Comparison of ENCODE assay signal across 8 mouse cellular contexts in the genomic region with DNA sequence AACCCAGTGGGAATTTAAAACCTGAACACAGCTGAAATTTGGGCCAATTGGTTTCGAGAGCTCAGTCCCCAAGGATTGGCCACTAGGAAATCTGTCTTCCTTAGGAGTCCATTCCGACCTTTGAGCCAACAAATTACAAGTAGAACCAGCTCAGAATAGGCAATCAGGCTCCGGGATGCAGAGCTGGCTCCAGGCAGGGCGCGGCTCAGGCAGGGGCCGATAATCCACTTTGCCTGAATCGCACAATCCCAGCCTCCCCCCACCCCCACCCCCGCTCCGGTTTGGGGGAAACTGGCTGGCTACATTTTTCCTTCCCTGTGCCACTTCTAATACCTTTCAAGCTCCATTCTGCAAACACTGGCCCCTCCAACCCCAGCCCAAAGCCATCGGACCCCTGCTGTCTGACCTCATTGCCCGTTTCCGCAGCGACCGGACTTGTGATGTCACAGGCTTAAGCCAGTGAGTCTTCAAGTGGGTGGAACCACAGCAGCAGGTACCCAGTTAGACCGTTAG.
DNase-seq lines count a peak whose midpoint lies in the region; ATAC-seq and TF ChIP-seq lines count a peak whose summit lies in the region.

No protein-coding gene starts in this region.

- ATAC-seq in lung, postnatal 0 days: no peak
- peak; percentile 33; the same call in 1 of the 2 replicates for ATAC-seq in forebrain, embryonic 13.5 days
- ATAC-seq in liver, embryonic 12.5 days: no peak
- ATAC-seq in stomach, postnatal 0 days (ENCODE audit: low FRiP score, low TSS enrichment): no peak

- 8% methylated on average over 15 of the region's 15 CpGs for WGBS in lung, postnatal 0 days
- 17% methylated on average over 15 of the region's 15 CpGs for WGBS in lung, adult 2 months
- 3% methylated on average over 15 of the region's 15 CpGs for WGBS in forebrain, embryonic 13.5 days
- WGBS in liver, embryonic 12.5 days (ENCODE audit: insufficient replicate concordance): 5% methylated on average over 15 of the region's 15 CpGs
- WGBS in stomach, postnatal 0 days: 11% methylated on average over 15 of the region's 15 CpGs

- TF ChIP-seq POLR2A in lung, adult 2 months (IDR thresholded peaks at IDR 0.05; ENCODE audit: borderline replicate concordance, extremely low read depth, low read depth, low read length): no peak

- H3K9ac ChIP-seq in lung, postnatal 0 days (replicated peaks; ENCODE audit: low read depth): no peak overlapping the region
- H3K9ac ChIP-seq in forebrain, embryonic 13.5 days: peak overlapping the region; percentile 6; the same call in 1 of the 2 replicates
- no peak overlapping the region for H3K9ac ChIP-seq in liver, embryonic 12.5 days
- no peak overlapping the region for H3K9ac ChIP-seq in stomach, postnatal 0 days (ENCODE audit: low read length)

- no peak for TF ChIP-seq CTCF in lung, postnatal 0 days (IDR thresholded peaks at IDR 0.05)
- no peak for TF ChIP-seq CTCF in lung, adult 2 months (IDR thresholded peaks at IDR 0.05; ENCODE audit: insufficient read depth, low read length)
- no peak for TF ChIP-seq CTCF in stomach, postnatal 0 days (IDR thresholded peaks at IDR 0.05; ENCODE audit: low read depth)

- TF ChIP-seq EP300 in lung, postnatal 0 days (IDR thresholded peaks at IDR 0.05): no peak
- no peak for TF ChIP-seq EP300 in stomach, postnatal 0 days (optimal IDR thresholded peaks at IDR 0.05)

- no peaks in the 10 kb centered on the region for H3K36me3 ChIP-seq in lung, postnatal 0 days (ENCODE audit: insufficient read depth, low read length)
- H3K36me3 ChIP-seq in forebrain, embryonic 13.5 days (ENCODE audit: poor library complexity, severe bottlenecking): no peaks in the 10 kb centered on the region
- H3K36me3 ChIP-seq in liver, embryonic 12.5 days: no peaks in the 10 kb centered on the region
- no peaks in the 10 kb centered on the region for H3K36me3 ChIP-seq in stomach, postnatal 0 days (ENCODE audit: control insufficient read depth, insufficient read depth, low read length)

- H3K9me3 ChIP-seq in lung, postnatal 0 days (ENCODE audit: low read length): no peaks in the 10 kb centered on the region
- H3K9me3 ChIP-seq in forebrain, embryonic 13.5 days (replicated peaks): no peaks in the 10 kb centered on the region; the same call in 1 of the 2 replicates
- no peaks in the 10 kb centered on the region for H3K9me3 ChIP-seq in liver, embryonic 12.5 days (replicated peaks)
- H3K9me3 ChIP-seq in stomach, postnatal 0 days (ENCODE audit: control insufficient read depth, low read length): no peaks in the 10 kb centered on the region

- no peak for DNase-seq in lung, postnatal 0 days (ENCODE audit: low spot score)
- no peak for DNase-seq in lung, adult 2 months
- no peak for DNase-seq in stomach, postnatal 0 days (ENCODE audit: low spot score)
- no peak for DNase-seq in thymus, postnatal 4 days
- DNase-seq in thymus, postnatal 25 days: no peak
- no peak for DNase-seq in cerebellum, adult 11-12 months

- H3K4me2 ChIP-seq in lung, postnatal 0 days (replicated peaks; ENCODE audit: low read depth, low read length): peak overlapping the region; percentile 22; the same call in 1 of the 2 replicates
- H3K4me2 ChIP-seq in forebrain, embryonic 13.5 days: peak overlapping the region; percentile 53
- peak overlapping the region; percentile 47 for H3K4me2 ChIP-seq in liver, embryonic 12.5 days
- H3K4me2 ChIP-seq in stomach, postnatal 0 days (replicated peaks; ENCODE audit: low read depth): peak overlapping the region; percentile 14

- H3K4me3 ChIP-seq in lung, postnatal 0 days (ENCODE audit: low read depth, low read length): no peak overlapping the region
- no peak overlapping the region for H3K4me3 ChIP-seq in lung, adult 2 months (replicated peaks; ENCODE audit: extremely low read depth, low read depth, low read length)
- peak overlapping the region; percentile 17; the same call in 1 of the 2 replicates for H3K4me3 ChIP-seq in forebrain, embryonic 13.5 days
- peak overlapping the region; percentile 22; the same call in 1 of the 2 replicates for H3K4me3 ChIP-seq in liver, embryonic 12.5 days
- no peak overlapping the region for H3K4me3 ChIP-seq in stomach, postnatal 0 days (ENCODE audit: low read depth, low read length)

- no peak overlapping the region for H3K27ac ChIP-seq in lung, postnatal 0 days (ENCODE audit: low read length)
- no peak overlapping the region for H3K27ac ChIP-seq in forebrain, embryonic 13.5 days
- H3K27ac ChIP-seq in liver, embryonic 12.5 days: no peak overlapping the region
- no peak overlapping the region for H3K27ac ChIP-seq in stomach, postnatal 0 days (replicated peaks)

- 0 out of 2 replicates have a peak, but pooled peaks cover 5% of the 10 kb centered on the region for H3K27me3 ChIP-seq in lung, postnatal 0 days (replicated peaks; ENCODE audit: insufficient read depth, low read length)
- peaks cover 8% of the 10 kb centered on the region for H3K27me3 ChIP-seq in forebrain, embryonic 13.5 days
- peaks cover 40% of the 10 kb centered on the region for H3K27me3 ChIP-seq in liver, embryonic 12.5 days (replicated peaks)
- no peaks in the 10 kb centered on the region; the same call in 1 of the 2 replicates for H3K27me3 ChIP-seq in stomach, postnatal 0 days (ENCODE audit: control insufficient read depth, insufficient read depth, low read length)

- peaks cover 5% of the 10 kb centered on the region; the same call in 1 of the 2 replicates for H3K4me1 ChIP-seq in lung, postnatal 0 days (ENCODE audit: insufficient read depth, low read depth, low read length)
- no peaks in the 10 kb centered on the region for H3K4me1 ChIP-seq in lung, adult 2 months (ENCODE audit: control insufficient read depth, insufficient read depth, low read length)
- H3K4me1 ChIP-seq in forebrain, embryonic 13.5 days: peaks cover 37% of the 10 kb centered on the region
- peaks cover 8% of the 10 kb centered on the region for H3K4me1 ChIP-seq in liver, embryonic 12.5 days
- no peaks in the 10 kb centered on the region; the same call in 1 of the 2 replicates for H3K4me1 ChIP-seq in stomach, postnatal 0 days (replicated peaks; ENCODE audit: control insufficient read depth, insufficient read depth)

Comparison
In these comparisons a context has a peak if more than half of its experiments do, and no peak if none do; other contexts are left out.
1. H3K4me3 ChIP-seq: peak in forebrain, embryonic 13.5 days (single experiment) and liver, embryonic 12.5 days (single experiment); none in lung, postnatal 0 days (single experiment), lung, adult 2 months (single experiment) and stomach, postnatal 0 days (single experiment).
2. Peak in every context shown above with its lines, with median percentiles within 50 percentile points of each other: H3K4me2 ChIP-seq.